Mouse (Mus musculus) kidney, embryonic 14.5 days (tissue): ENCODE results near the gene Flt1. TPM values are rescaled to one million over a fixed set of nuclear protein-coding genes. Genes with fewer than 3 reads are reported as not detected.

ENCODE experiments used
- ATAC-seq: fragments of 200-750 bp; cut with Nextera tagmentation; 2 replicates; pipeline ENCODE4 v1.8.0; 2017; ENCODE audit warnings: moderate number of reproducible peaks, mild to moderate bottlenecking, moderate TSS enrichment, moderate library complexity; ENCODE audit not compliant: low FRiP score, low TSS enrichment
- H3K27ac ChIP-seq: fragments of 300-500 bp; sonication (generic); 2 replicates; pipeline ENCODE4 v1.5.1; 2014; ENCODE audit warnings: low read depth, mild to moderate bottlenecking, low read length, moderate library complexity, mixed read lengths
- H3K27me3 ChIP-seq: fragments of 300-500 bp; sonication (generic); 2 replicates; pipeline ENCODE4 v1.6.1; 2014; ENCODE audit warnings: mild to moderate bottlenecking, low read length; ENCODE audit not compliant: control insufficient read depth, insufficient read depth
- H3K36me3 ChIP-seq: fragments of 300-500 bp; sonication (generic); 2 replicates; pipeline ENCODE4 v1.6.1; 2014; ENCODE audit warnings: low read length, mixed read lengths; ENCODE audit not compliant: control insufficient read depth, insufficient read depth
- H3K4me1 ChIP-seq: fragments of 300-500 bp; sonication (generic); 2 replicates; pipeline ENCODE4 v1.6.1; 2014; ENCODE audit warnings: low read length, mixed read lengths; ENCODE audit not compliant: control insufficient read depth, insufficient read depth
- H3K4me2 ChIP-seq: fragments of 300-500 bp; sonication (generic); replicated peaks from 2 replicates; pipeline ENCODE4 v1.6.1; 2014; ENCODE audit warnings: low read depth, mild to moderate bottlenecking, low read length
- H3K4me3 ChIP-seq: fragments of 300-500 bp; sonication (generic); 2 replicates; pipeline ENCODE4 v1.5.1; 2014; ENCODE audit warnings: mild to moderate bottlenecking, low read length
- H3K9ac ChIP-seq: fragments of 300-500 bp; sonication (generic); 2 replicates; pipeline ENCODE4 v1.6.1; 2014; ENCODE audit warnings: low read depth, mild to moderate bottlenecking, low read length, moderate library complexity
- H3K9me3 ChIP-seq: fragments of 300-500 bp; sonication (generic); 2 replicates; pipeline ENCODE4 v1.6.1; 2016; ENCODE audit warnings: low read length; ENCODE audit not compliant: control insufficient read depth
- WGBS: fragments of 180-500 bp; shearing (Covaris S2); extraction: QIAGEN DNeasy Blood & Tissue Kit; methylation state at CpG from one replicate; pipeline ENCODE4 v1.1.7; 2014; 5-methylcytosine and 5-hydroxymethylcytosine counted together
- polyA plus RNA-seq: library from polyadenylated mRNA; unstranded; fragments of >200 nt; fragmentation: Nextera tagmentation; extraction: Ambion mirVana; gene quantifications from 2 replicates; pipeline ENCODE4 v1.2.1, GENCODE M21; 2014

Gene Flt1
- polyA plus RNA-seq, 1 experiment from 2014 or later, result 20.0 TPM

- H3K9me3 ChIP-seq, result no peaks in the 10 kb centered on the region
- WGBS, result 14% methylated on average over 12 of the region's 12 CpGs
- ATAC-seq, result peak; percentile 89
- no peaks in the 10 kb centered on the region for H3K36me3 ChIP-seq
- H3K4me3 ChIP-seq, result no peak overlapping the region
- no peak overlapping the region for H3K9ac ChIP-seq
- H3K4me2 ChIP-seq, result no peak overlapping the region
- 0 out of 2 replicates have a peak, but pooled peaks cover 8% of the 10 kb centered on the region for H3K4me1 ChIP-seq
- H3K27me3 ChIP-seq, result no peaks in the 10 kb centered on the region; the same call in 1 of the 2 replicates
- peak overlapping the region; percentile 59; the same call in 1 of the 2 replicates for H3K27ac ChIP-seq
These were observed 136.0 kb downstream of the Flt1 start for GRCm38 (mm10) chr5:147589814-147590213.

DNA sequence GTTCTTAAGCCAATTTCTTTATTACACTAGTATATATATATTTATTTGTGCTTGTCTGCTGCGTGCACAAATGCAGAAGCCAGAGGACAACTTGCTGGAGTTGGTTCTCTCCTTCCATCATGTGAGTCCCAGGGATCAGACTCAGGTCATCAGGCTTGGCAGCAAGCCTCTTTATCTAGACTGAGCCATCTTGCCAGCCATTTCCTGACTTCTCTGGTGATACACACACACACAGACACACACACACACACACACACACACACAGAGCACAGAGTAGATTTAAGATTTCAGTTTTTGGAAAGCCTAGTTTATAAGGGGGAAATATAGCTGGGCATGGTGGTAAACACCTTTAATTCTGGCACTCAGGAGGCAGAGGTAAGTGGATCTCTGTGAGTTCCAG is 140.7 kb downstream of the Flt1 start:
- 68% methylated on average over 1 of the region's 1 CpGs for WGBS
- Histone ChIP-seq H3K4me1 (0 out of 2 replicates have a peak, but pooled peaks cover 7% of the 10 kb centered on the region), H3K9ac (no peak overlapping the region), H3K36me3 (no peaks in the 10 kb centered on the region), H3K9me3 (no peaks in the 10 kb centered on the region), H3K4me2 (no peak overlapping the region), H3K27me3 (no peaks in the 10 kb centered on the region), H3K4me3 (no peak overlapping the region), H3K27ac (no peak overlapping the region)
- ATAC-seq, result no peak

DNA sequence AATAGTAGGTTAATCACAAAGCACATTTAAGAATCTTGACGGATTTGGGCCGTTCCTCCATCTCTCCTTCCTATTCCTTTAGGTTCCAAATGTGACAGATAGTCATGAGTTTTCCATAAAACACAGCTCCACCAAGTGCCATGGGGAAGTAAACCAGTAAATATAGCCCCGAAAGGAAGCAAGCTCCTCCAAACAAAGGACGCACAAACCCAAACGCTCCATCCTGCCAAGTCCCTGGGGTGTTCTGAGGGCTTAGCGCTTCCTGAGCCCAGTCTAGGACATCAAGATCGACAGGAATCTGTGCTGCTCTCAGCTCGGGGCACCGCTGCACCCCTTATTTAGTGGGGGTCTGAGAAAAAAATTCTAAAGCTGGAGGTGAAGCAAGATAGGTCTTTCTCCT is 141.2 kb downstream of the Flt1 start:
- WGBS, result 72% methylated on average over 9 of the region's 9 CpGs
- Histone ChIP-seq H3K36me3 (no peaks in the 10 kb centered on the region), H3K4me2 (no peak overlapping the region), H3K4me1 (0 out of 2 replicates have a peak, but pooled peaks cover 2% of the 10 kb centered on the region), H3K27me3 (no peaks in the 10 kb centered on the region), H3K9me3 (no peaks in the 10 kb centered on the region), H3K4me3 (no peak overlapping the region), H3K9ac (no peak overlapping the region), H3K27ac (peak overlapping the region; percentile 17; the same call in 1 of the 2 replicates)
- ATAC-seq, result no peak

DNA sequence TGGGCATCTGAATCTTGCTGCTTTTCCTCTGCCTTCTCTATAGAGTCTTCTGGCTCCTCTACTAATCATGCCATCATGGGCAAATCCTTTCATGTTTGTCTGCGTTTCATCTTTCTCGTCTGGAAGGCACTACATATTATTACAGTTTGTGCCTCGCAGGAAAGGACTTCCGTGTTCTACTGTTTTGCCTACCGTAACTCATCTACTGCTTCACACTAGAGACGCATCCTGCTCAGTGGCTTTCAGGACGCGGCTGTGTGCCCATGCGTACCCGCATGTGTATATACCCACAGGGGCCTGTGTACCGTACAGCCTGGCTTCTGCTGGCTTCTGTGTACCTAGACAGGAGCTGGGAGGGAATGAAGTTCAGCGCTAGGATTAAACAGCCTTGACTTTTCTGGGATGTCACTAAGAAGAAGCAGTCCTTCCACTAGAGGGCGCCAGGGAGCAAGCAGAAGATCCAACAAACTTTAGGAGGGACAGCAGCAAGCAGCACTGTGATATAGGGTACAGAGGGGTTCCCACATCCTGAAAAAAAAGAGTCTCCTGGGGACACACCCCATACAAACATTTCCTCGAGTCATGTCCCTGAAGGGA is 142.0 kb downstream of the Flt1 start:
- WGBS, result 34% methylated on average over 14 of the region's 14 CpGs
- no peaks in the 10 kb centered on the region for H3K36me3 ChIP-seq
- no peaks in the 10 kb centered on the region for H3K9me3 ChIP-seq
- H3K4me3 ChIP-seq, result no peak overlapping the region
- no peak overlapping the region for H3K9ac ChIP-seq
- no peaks in the 10 kb centered on the region for H3K4me1 ChIP-seq
- H3K27me3 ChIP-seq, result no peaks in the 10 kb centered on the region
- ATAC-seq, result no peak
- H3K27ac ChIP-seq, result no peak overlapping the region
- no peak overlapping the region; the same call in 1 of the 2 replicates for H3K4me2 ChIP-seq

- no peak overlapping the region for H3K9ac ChIP-seq
- H3K27me3 ChIP-seq, result no peaks in the 10 kb centered on the region
- no peak overlapping the region for H3K4me2 ChIP-seq
- H3K36me3 ChIP-seq, result no peaks in the 10 kb centered on the region
- H3K27ac ChIP-seq, result no peak overlapping the region
- WGBS, result 79% methylated on average over 13 of the region's 13 CpGs
- ATAC-seq, result no peak
- H3K4me3 ChIP-seq, result no peak overlapping the region
- no peaks in the 10 kb centered on the region for H3K4me1 ChIP-seq
- no peaks in the 10 kb centered on the region for H3K9me3 ChIP-seq
These were observed 145.6 kb downstream of the Flt1 start for GRCm38 (mm10) chr5:147580181-147580580.

GRCm38 (mm10) chr5:147579691-147580090 is 146.1 kb downstream of the Flt1 start:
- no peak for ATAC-seq
- Histone ChIP-seq H3K9me3 (no peaks in the 10 kb centered on the region), H3K4me3 (no peak overlapping the region), H3K27ac (no peak overlapping the region), H3K9ac (no peak overlapping the region), H3K4me1 (no peaks in the 10 kb centered on the region), H3K4me2 (no peak overlapping the region), H3K27me3 (no peaks in the 10 kb centered on the region), H3K36me3 (no peaks in the 10 kb centered on the region)
- WGBS, result 84% methylated on average over 8 of the region's 8 CpGs

GRCm38 (mm10) chr5:147579148-147579547 is 146.7 kb downstream of the Flt1 start:
- 93% methylated on average over 7 of the region's 7 CpGs for WGBS
- no peak overlapping the region for H3K27ac ChIP-seq
- H3K4me2 ChIP-seq, result no peak overlapping the region
- no peak overlapping the region for H3K9ac ChIP-seq
- no peak for ATAC-seq
- H3K9me3 ChIP-seq, result no peaks in the 10 kb centered on the region
- H3K4me3 ChIP-seq, result no peak overlapping the region
- H3K36me3 ChIP-seq, result no peaks in the 10 kb centered on the region
- no peaks in the 10 kb centered on the region for H3K27me3 ChIP-seq
- no peaks in the 10 kb centered on the region for H3K4me1 ChIP-seq

GRCm38 (mm10) chr5:147577003-147577402 is 148.8 kb downstream of the Flt1 start:
- no peak for ATAC-seq
- H3K4me3 ChIP-seq, result no peak overlapping the region
- H3K36me3 ChIP-seq, result no peaks in the 10 kb centered on the region
- H3K4me1 ChIP-seq, result no peaks in the 10 kb centered on the region
- 51% methylated on average over 6 of the region's 6 CpGs for whole genome bisulfite sequencing
- no peaks in the 10 kb centered on the region for H3K9me3 ChIP-seq
- H3K9ac ChIP-seq, result no peak overlapping the region
- H3K4me2 ChIP-seq, result no peak overlapping the region
- H3K27me3 ChIP-seq, result no peaks in the 10 kb centered on the region
- no peak overlapping the region for H3K27ac ChIP-seq

GRCm38 (mm10) chr5:147574517-147574916 is 151.3 kb downstream of the Flt1 start:
- Histone ChIP-seq H3K27ac (no peak overlapping the region), H3K4me2 (no peak overlapping the region), H3K36me3 (no peaks in the 10 kb centered on the region), H3K4me3 (no peak overlapping the region), H3K9me3 (no peaks in the 10 kb centered on the region), H3K9ac (no peak overlapping the region), H3K4me1 (no peaks in the 10 kb centered on the region), H3K27me3 (no peaks in the 10 kb centered on the region)
- 0 out of 2 replicates have a peak, but pooled peaks have one; percentile 43 for ATAC-seq
- WGBS, result 61% methylated on average over 8 of the region's 8 CpGs
